8 mouse cellular contexts compared by ENCODE assay signal in genomic region chr6:49821961-49822870, GRCm38 (mm10). TPM values are rescaled to one million over a fixed set of nuclear protein-coding genes. Genes with fewer than 3 reads are reported as not detected.
DNase-seq lines count a peak whose midpoint lies in the region; ATAC-seq and TF ChIP-seq lines count a peak whose summit lies in the region.
"Had no signal": no experiment of that assay in that cellular context is flagged by ENCODE, and none has a peak within 500 bp of the region (broad histone marks: within the 10 kb centered on the region; RNA-seq: fewer than 3 reads in every experiment).

TSS of gene Npy (plus strand) at chr6:49822710.

- H3K27me3 ChIP-seq in ES-Bruce4 (ENCODE audit: control insufficient read depth, insufficient read depth, low read length, poor library complexity, severe bottlenecking): peaks cover 15% of the 10 kb centered on the region
- H3K27me3 ChIP-seq in embryonic facial prominence, embryonic 14.5 days (replicated peaks; ENCODE audit: control insufficient read depth, insufficient read depth, low read length): peaks cover 74% of the 10 kb centered on the region
- H3K27me3 ChIP-seq in hindbrain, embryonic 11.5 days (ENCODE audit: control insufficient read depth, insufficient read depth, low read length): peaks cover 29% of the 10 kb centered on the region

- TF ChIP-seq POLR2A in ES-Bruce4 (IDR thresholded peaks at IDR 0.05; ENCODE audit: insufficient read depth, low read length): no peak

- peak; percentile 41; the same call in 1 of the 2 replicates for ATAC-seq in embryonic facial prominence, embryonic 14.5 days (ENCODE audit: low read depth)
- ATAC-seq in hindbrain, embryonic 11.5 days (ENCODE audit: low FRiP score): peak; percentile 45; the same call in 1 of the 2 replicates

- H3K9ac ChIP-seq in ES-Bruce4 (ENCODE audit: low read depth, poor library complexity, severe bottlenecking): peak within 1 kb of the TSS; percentile 35
- H3K9ac ChIP-seq in embryonic facial prominence, embryonic 14.5 days (ENCODE audit: low read depth, low read length): peak within 1 kb of the TSS; percentile 45
- peak within 1 kb of the TSS; percentile 28 for H3K9ac ChIP-seq in hindbrain, embryonic 11.5 days (ENCODE audit: low read depth, low read length)

- under 1% methylated on average over 40 of the region's 66 CpGs for WGBS in embryonic facial prominence, embryonic 14.5 days
- WGBS in hindbrain, embryonic 11.5 days: under 1% methylated on average over 65 of the region's 66 CpGs

- peak within 1 kb of the TSS; percentile 75 for H3K4me3 ChIP-seq in ES-Bruce4 (ENCODE audit: low read depth, low read length)
- H3K4me3 ChIP-seq in embryonic facial prominence, embryonic 14.5 days (ENCODE audit: low read depth, low read length): peak within 1 kb of the TSS; percentile 44
- H3K4me3 ChIP-seq in hindbrain, embryonic 11.5 days (ENCODE audit: low read depth, low read length): peak within 1 kb of the TSS; percentile 40
- H3K4me3 ChIP-seq: erythroblast, embryonic 14.5 days had no signal

- TF ChIP-seq EP300 in ES-Bruce4 (IDR thresholded peaks at IDR 0.05; ENCODE audit: insufficient read depth, low read depth, low read length): no peak

- H3K4me1 ChIP-seq in ES-Bruce4 (ENCODE audit: control insufficient read depth, insufficient read depth, low read length): no peaks in the 10 kb centered on the region
- H3K4me1 ChIP-seq in embryonic facial prominence, embryonic 14.5 days (ENCODE audit: control insufficient read depth, insufficient read depth, low read length): peaks cover 9% of the 10 kb centered on the region
- H3K4me1 ChIP-seq in hindbrain, embryonic 11.5 days (replicated peaks; ENCODE audit: control insufficient read depth, insufficient read depth, low read length): peaks cover 8% of the 10 kb centered on the region

- no peak for TF ChIP-seq CTCF in ES-Bruce4 (IDR thresholded peaks at IDR 0.05; ENCODE audit: low read depth, low read length)

- H3K36me3 ChIP-seq in ES-Bruce4 (ENCODE audit: control insufficient read depth, insufficient read depth, low read length, poor library complexity, severe bottlenecking): no peaks in the 10 kb centered on the region
- no peaks in the 10 kb centered on the region for H3K36me3 ChIP-seq in embryonic facial prominence, embryonic 14.5 days (ENCODE audit: control insufficient read depth, insufficient read depth, low read length)
- no peaks in the 10 kb centered on the region for H3K36me3 ChIP-seq in hindbrain, embryonic 11.5 days (ENCODE audit: control insufficient read depth, insufficient read depth, low read length)

- peak; percentile 61 for DNase-seq in ZHBTc4 (ENCODE audit: low read depth, low spot score)
- peak; percentile 31 for DNase-seq in embryonic facial prominence, embryonic 14.5 days (ENCODE audit: low spot score)
- DNase-seq in hindbrain, embryonic 11.5 days (ENCODE audit: low spot score): peak; percentile 61
- peak; percentile 17 to 23 for DNase-seq in layer of hippocampus, postnatal 10 days (ENCODE audit: low spot score in 2 of 2)
- DNase-seq in lung, postnatal 10 days: peak; percentile 14
- peak; percentile 18 for DNase-seq in right cerebral cortex, postnatal 14 days

- no peak within 1 kb of the TSS for H3K27ac ChIP-seq in ES-Bruce4 (ENCODE audit: insufficient read depth, low read length)
- no peak within 1 kb of the TSS for H3K27ac ChIP-seq in embryonic facial prominence, embryonic 14.5 days (replicated peaks; ENCODE audit: low read depth, low read length)
- H3K27ac ChIP-seq in hindbrain, embryonic 11.5 days (ENCODE audit: low read depth, low read length): no peak within 1 kb of the TSS

- peak within 1 kb of the TSS; percentile 80 for H3K4me2 ChIP-seq in embryonic facial prominence, embryonic 14.5 days (ENCODE audit: low read depth, low read length)
- H3K4me2 ChIP-seq in hindbrain, embryonic 11.5 days (replicated peaks; ENCODE audit: low read depth, low read length): peak within 1 kb of the TSS; percentile 80

- no peaks in the 10 kb centered on the region for H3K9me3 ChIP-seq in ES-Bruce4 (replicated peaks; ENCODE audit: control insufficient read depth, insufficient read depth, low read length, poor library complexity, severe bottlenecking)
- H3K9me3 ChIP-seq in embryonic facial prominence, embryonic 14.5 days (ENCODE audit: control insufficient read depth, low read length): no peaks in the 10 kb centered on the region
- no peaks in the 10 kb centered on the region for H3K9me3 ChIP-seq in hindbrain, embryonic 11.5 days (ENCODE audit: control insufficient read depth, low read length)

RNA-seq across cellular contexts. Expression of gene Npy, which starts in this region (rescaled TPM):
- polyA plus RNA-seq in ES-Bruce4 (2011; ENCODE audit: insufficient read depth, insufficient read length, low read depth, missing spikeins): not detected in 2 replicates
- polyA plus RNA-seq in embryonic facial prominence, embryonic 14.5 days (2014; fragmentation: Nextera tagmentation; extraction: Ambion mirVana): 13.8 and 17.0 TPM in 2 replicates
- 7.4 and 13.4 TPM in 2 replicates for polyA plus RNA-seq in hindbrain, embryonic 11.5 days (2014; fragmentation: Nextera tagmentation; extraction: Ambion mirVana)
- total RNA-seq in layer of hippocampus, postnatal 10 days (2021): 10 to 100 TPM; 84.0 to 96.9 TPM
